Mouse (Mus musculus) cerebellum, postnatal 10 days (tissue): ENCODE results near the gene Lbh.

Experiments used
- DNase-seq, 2 experiments: peaks; one replicate each; pipeline ENCODE4 v3.0.0; 2021; ENCODE audit warnings: mixed read lengths in 2 of 2

The Lbh gene

DNA sequence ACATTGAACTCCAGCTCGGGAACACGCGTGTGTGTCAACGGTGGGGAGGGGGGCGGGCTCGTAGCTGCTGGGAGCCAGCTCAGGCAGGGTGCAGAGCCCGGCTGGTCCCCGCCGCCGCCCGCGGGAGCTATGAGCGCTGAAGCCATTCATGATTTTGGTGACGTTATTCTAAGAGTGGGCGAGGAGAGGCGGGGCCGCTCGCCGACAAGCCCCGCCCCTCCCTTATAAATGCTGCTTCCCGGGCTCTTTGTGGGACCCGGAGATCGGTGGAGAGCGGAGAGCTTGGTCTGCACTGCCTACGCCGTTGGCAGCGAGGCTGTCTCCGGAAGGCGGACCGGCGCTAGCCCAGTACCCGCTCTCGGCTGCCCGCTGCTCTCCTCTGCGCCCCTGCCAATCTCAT is at the start of gene Lbh:
Gene Lbh, plus strand, starts transcription at position 253 of the 400 bp plus-strand sequence.
- peak; percentile 98 for DNase-seq

DNA sequence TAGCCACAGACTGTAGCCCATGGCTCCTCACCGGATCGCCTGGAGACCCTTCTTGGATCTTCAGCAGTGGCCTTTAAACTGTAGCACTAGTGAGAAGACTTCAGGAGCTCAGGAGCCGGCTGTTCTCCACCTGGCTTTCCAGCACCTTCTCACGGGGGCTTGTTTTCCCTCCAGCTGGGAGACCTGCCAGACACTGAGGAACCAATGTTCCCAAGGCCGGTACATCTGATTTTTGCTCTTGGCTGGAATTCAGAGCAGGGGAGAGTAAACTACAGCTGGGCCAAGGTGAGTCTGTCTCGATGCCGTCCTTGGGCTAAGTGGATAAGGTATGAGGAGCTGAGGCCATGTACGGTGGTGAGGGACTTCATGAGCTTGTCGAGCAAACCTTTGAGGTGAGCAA is 39.1 kb upstream of the Lbh start:
- DNase-seq, result no peak

DNA sequence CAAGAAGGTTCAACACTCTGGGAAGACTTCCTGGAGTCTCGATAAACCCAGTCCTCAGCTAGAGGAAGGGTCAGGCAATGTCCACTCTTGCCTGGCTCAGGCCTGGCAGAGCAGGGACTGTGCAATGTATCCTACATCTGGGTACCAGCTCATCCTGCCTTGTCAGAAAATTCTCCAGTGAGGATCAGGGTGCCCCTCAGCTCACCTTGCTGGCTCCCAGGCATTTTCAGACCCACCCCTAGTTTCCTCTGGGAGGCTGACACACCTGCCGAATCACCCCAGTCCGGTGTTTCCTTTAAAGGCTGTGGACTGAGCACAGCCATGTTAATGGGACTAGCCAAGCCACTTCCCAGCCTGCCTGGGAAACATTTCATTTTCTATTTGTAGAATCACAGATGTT is 37.9 kb upstream of the Lbh start:
- DNase-seq, result no peak

DNA sequence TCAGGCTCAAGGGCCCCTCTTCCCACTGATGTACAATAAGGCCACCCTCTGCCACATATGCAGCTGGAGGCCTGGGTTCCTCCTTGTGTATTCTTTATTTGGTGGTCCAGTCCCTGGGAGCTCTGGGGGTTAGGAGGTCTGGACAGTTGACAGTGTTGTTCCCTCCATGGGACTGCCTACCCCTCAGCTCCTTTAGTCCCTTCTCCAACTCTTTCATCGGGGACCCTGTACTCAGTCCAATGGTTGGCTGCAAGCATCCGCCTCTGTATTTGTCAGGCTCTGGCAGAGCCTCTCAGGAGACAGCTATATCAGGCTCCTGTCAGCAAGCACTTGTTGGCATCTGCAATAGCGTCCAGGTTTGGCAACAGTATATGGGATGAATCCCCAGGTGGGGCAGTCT is 37.1 kb upstream of the Lbh start:
- no peak for DNase-seq

DNA sequence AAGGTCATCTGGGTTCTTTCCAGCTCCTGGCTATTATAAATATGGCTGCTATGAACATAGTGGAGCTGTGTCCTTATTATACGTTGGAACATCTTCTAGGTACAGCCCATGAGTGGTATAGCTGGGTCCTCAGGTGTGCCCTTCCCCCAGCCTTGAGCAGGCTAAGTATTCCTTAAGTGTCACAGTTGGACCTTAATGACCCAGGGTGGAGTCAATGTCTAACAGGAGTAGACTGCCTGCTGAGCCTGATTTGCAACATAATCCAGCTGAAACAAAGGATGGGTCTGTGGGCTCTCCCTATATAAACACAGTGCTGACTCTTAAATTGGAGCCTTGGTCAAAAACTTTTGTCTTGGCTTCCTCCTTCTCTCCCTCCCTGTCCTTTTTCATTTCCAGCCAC is 36.3 kb upstream of the Lbh start:
- no peak for DNase-seq

DNA sequence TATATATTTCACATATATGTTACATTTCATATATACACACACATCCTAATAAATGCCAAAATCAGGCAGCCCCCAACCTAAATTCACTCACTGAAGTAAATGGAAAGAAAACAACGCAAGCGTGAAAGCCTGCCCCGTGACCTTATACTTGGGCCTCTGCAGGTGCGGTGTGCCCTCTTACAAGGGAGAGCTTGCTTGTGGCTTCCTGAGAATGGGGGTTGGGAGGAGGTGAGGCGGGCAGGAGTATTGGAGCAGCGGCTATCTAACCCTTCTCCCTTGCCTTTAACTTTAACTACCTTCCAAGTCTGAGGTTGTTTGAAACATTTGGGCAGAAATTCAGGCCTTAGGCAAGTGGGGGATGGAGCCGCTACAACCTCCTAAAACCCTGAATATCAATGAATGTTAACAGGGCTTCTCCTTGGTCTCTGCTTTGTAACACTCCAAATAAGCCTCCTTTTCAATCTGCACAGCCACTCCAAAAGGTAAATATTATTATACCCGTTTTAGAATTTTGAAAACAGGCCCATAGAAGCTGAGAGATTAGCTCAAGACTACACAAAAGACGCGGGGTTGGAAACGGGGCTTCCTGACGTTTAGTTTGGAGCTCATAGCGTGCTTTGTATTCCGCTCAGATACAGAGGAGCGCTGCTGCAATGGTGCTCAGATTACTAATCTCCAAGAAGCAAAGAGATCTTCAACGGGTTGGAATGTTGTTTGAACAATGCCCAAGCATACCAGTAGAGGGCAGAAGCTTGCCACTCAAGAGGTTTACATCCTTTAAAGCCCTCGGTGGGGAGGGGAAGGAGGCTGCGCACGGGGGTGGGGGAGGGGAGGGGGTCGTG is 28.3 kb upstream of the Lbh start:
- peak; percentile 84 to 86 for DNase-seq

DNA sequence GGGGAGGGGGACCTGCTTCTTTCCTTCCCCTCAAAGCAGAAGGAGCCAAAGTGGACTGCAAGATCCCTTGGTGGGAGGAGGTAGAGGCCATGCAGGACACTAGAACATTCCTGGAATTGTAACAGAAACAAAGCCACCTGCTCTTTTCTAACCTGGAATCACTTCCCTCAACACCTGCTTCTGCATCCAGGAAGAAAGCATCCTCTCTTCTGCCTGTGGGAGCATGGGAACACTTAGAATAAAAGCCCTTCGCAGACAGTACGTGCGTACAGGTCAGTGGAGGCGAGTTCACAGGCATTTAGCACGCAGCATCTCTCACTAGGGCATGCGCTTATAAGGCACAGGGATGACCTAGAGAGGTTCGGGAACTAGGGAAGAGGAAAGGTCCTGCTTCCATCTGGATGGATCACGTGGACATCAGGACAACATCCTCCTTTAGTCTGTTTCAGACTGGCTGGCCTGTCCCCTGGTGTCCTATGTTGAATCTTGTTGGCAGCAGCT is 27.7 kb upstream of the Lbh start:
- DNase-seq, result no peak

DNA sequence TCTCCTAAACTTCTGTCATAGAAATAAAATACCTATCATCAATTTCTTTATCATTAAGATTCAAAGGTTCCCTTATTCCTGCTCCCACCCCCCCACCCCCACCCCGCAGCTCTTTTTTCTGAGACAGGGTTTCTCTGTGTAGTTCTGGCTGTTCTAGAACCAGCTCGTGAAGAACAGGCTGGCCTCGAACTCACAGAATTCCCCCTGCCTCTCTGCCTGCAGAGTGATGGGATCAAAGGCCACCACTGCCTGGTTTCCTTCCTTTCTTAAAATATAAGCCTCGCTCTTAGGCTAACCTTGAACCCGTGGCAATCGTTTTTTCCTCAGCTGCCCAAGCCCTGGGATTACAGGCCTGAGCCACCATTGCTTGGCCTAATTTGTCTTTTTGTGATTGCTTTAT is 26.5 kb upstream of the Lbh start:
- no peak for DNase-seq

DNA sequence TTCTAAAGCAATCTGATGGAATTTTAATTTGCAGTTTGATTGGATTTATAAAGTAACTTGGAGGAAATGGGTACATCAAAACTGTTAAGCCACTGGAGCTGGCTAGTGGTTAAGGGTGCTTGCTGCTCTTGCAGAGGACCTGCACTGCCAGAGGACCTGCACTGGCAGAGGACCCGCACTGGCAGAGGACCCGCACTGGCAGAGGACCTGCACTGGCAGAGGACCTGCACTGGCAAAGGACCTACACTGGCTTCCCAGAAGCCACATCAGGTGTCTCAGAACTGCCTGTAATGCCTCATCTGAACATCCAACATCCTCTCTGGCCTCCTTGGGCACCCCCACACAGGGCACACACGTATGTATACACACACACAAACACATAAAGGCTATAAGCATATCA is 22.6 kb upstream of the Lbh start:
- no peak for DNase-seq

DNA sequence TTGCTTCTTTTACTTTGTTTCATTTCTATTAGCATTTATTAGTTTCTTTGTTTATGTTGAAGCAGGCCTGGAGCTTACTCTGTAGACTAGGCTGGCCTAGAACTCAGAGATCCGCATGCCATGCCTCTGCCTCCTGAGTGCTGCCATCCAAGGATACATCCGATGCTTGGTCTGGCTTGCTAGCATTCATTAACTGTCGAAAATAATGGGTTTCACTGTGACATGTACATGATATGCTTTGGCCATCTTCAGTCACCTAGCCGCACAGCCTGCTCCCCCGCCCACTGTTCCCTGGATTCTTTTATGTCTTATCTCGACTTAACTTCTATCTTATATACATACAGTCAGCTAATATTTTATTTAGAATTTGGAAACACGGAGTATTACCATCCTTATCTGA is 21.0 kb upstream of the Lbh start:
- no peak for DNase-seq

DNA sequence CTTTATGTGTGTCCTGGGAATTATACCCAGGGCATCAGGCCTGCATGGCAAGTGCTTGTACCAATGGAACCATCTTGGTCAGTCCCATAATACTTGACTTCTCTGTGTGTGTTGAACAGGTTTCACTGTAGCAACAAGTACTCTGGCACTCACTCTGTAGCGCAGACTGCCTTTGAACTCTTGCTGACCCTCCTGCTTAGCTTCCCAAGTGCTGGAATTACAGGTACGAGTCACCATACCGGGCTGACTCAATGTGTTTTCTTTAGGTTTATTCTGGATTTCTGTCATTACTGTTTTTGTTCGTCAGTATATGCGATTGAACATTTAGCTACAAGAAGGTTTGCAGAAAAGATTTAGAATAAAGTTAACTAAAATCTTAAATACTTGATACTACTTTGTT is 20.1 kb upstream of the Lbh start:
- no peak for DNase-seq

DNA sequence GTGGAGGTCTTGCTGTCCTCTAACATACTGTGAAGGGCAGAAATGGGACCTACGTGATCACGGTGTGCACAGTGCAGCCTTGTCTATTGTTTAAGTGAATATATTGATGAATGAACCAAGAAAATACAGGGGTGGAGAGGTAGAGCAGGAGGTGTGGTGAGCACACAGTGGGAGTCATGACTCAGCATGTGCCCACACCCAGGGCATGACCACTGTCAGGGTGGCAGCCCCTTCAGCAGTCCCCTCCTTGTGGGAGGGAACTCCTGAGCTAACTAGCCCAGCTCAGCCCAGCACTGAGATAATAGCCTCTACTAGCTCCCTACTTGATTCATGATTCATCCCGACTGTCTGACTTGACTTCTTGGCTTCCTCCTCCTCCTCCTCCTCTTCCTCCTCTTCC is 19.3 kb upstream of the Lbh start:
- no peak for DNase-seq

DNA sequence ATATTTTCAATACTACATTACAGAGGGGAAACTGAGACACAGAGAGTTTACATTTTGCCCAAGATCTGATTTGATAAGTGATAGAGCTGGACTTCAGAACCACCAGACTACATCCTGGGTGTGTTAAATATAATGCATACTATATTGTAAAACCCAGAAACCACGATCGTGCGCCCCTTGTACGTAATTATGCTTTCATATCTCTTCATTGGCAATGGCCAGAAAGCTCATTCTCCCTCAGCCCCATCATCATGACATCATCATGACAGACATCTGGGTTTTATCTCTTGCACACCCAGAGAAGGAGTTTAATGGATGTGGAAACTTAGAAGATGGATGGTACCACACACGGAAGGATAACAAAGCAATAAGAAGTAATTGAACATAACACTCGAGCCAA is 17.1 kb upstream of the Lbh start:
- DNase-seq, result no peak

DNA sequence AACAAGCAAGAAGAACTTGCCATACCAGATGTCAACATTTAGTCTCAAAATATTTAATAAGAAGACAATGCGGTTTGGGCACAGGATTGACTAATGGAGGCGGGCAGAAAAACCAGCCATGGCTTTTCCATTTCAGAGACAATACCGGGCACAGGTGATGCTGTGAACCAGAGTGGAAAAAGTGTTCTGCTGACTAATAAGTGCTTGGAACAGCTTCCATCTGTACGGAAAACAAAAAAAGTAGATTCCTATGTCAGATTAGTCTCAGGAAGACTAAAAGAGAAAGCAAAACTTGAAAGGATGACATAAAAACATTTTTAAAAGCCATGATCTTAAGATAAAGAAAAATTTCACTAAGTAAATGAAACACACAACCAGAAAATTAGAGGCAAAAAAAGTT is 16.4 kb upstream of the Lbh start:
- DNase-seq, result no peak

DNA sequence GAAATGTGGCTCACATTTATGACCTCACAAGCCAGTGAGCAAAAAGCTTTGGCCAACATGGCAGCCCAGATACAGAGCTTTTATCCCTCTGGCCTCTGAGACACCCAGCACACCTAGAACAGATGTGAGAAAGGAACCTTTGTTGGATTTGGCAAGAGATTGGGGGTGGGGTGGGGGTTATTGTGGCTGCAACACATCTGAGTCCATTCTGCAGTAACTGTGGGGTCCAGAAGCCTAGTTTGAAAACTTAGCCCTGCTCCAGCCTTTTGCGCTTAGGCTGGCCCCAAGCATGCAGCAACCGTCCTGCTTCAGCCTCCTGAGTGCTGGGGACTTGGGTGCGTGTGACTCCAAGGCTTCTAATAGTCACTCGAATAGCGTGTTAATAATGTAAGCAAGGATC is 14.8 kb upstream of the Lbh start:
- DNase-seq, result no peak

DNA sequence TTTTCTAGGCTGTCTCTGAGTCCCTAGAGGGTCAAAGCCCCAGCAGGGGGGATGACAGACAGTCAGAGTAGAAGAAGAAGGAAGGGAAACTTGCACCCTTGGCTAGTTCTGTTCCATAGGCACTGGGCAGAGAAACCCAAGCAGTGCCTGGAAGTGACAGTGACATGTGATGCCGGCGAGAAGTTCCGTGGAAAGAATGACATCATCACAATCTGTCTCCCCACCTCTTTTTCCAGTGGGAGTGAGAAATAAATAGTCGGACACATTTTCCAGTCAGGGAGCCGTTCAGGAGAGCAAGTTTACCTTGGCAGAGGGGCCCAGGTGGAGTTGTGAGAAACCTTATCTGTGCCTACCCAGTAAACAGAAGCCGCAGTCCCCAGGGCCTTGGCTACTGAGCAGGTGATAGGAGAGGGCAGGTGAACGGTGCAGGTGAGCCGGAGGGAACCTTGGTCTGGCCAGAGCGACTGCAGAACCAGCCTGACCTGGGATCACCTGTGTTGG is 14.1 kb upstream of the Lbh start:
- DNase-seq, result no peak

DNA sequence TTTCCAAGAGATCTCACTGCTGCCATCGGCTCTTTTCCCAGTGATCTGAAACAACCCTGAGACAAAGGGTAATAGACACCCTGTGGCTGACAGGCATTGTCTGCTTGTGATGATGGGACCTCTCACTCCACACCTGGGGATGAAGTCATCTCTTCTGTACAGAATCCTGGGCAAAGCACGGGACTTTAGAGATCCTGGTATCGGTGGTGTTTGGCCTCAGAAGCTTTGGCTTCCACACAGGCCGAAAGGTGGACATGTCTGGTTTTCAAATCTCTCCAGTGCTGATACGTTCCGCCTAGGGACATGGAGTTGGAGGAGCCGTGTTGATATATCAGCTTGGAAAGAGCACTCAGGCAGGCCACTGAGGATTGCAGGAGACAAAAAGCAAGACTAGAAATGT is 13.2 kb upstream of the Lbh start:
- DNase-seq, result no peak

DNA sequence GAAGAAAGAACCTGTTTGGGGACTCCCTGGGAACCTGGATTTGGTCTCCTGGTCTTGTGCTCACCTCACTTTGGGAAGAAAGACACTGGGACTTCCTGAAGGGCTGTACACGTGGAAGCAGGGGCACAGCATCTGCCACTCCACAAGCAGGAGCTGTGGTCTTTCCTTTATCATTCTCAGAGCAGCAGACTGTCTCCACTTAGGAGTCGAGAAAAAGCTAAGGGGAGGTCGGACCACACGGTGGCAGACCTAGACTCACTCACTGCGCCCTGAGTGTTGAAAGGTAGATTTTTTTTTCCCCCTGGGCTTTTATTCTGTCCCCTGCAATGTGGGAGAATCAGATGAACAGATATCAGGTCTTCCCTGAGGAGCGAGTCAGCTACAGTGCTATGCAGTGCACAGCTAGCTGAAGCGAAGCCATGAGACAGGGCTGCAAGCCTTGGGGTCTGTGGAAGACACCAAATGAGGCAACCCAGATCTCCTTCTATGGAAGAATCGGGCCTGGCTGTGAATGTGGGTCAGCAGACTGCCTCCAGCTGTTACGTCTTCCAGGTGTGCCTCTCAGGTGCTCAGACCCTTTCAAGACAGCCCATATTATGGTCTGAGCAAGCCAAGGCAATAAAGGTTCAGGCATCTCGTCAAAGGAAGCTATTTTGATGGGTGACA is 11.7 kb upstream of the Lbh start:
- no peak for DNase-seq

DNA sequence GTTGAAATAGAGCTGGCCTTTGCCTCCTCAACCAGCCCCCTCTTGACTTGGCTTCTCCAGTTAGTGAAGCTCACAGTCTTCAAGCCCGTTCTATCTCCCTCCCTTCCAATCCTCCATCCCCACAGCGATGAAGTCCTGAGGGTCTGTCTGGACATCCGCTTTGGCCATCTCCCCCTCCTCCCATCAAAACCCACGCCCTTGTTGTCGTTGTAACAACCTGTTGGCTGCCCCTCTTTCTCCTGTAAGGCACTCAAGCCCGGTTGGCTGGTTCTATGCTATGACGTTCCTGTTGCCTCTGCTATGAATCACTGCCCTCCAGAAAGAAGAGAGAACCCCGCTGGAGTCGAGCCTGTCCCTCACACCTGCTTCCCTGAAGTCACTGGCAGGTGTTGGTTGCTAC is 10.9 kb upstream of the Lbh start:
- DNase-seq, result no peak

DNA sequence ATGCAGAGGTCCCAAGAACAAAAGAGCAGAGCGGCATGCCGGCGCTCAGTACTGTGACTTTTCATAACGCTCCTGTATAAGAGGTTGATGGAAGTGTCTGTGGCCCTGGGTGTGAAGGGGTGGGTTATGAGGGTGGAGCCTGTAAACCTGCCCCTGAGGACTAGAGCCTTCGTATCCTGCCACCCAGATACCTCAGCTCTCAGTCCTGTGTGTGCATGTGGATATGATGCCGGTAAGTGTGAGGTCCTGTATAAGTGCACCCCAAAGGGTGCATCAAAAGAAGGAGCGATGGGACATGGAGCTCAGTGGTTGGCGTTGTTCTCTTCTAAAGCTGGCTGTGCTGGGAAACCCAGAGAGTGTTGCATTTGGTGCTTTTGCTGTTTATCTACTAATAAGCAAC is 10.3 kb upstream of the Lbh start:
- no peak for DNase-seq

DNA sequence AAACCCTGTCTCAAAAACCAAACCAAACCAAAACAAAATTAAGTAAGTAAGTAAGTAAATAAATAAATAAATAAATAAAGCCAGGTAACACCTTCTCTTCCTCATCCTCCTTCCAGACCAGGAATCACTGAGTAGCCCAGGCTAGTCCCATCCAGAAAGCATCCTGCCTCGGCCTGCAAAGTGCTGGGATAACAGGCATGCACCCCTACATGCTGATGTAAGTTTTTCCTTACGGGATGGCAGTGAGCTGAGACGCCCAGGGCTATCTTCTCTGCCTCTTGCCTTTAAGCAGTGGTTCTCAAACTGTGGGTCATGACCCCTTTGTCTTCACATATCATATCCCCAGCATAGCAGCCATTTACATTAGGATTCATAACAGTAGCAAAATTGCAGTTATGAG is 9.5 kb upstream of the Lbh start:
- DNase-seq, result no peak

DNA sequence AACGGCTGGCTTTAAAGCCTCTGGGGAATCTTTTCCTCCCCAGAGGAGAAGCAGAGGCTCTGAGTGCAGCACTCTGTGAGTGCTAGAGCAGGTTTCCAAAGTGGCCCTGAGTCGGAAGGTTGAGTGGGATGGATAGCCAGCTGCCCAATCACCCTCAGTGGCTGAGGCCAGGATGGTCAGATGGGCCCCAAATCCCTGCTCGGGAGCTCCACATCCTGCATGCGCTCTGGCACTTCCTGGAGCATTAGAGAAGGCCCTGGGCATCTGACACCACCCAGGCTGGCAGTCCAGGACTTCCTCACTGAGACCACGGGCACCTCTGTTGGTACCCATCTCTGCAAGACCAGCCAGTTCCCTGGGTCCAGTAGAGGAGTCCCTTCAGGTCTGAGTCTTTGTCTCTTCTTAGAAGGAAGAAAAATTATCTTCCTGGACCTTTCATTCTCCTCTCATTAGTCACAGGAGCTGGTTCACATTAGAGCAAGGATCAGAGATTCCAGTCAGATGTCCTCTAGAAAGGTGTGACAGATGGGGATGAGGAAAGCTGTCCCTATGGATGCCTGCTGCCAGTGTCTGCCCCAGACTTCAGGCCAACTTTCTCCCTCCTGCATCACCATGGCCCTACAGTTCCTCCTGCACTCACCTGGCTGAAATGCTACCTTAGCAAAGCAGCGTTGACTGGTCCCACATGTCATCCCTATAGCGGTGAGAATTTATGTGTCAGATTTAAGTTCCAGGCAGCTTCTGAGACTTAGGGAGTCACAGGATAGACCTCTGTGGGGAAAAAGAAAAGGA is 8.8 kb upstream of the Lbh start:
- no peak for DNase-seq

DNA sequence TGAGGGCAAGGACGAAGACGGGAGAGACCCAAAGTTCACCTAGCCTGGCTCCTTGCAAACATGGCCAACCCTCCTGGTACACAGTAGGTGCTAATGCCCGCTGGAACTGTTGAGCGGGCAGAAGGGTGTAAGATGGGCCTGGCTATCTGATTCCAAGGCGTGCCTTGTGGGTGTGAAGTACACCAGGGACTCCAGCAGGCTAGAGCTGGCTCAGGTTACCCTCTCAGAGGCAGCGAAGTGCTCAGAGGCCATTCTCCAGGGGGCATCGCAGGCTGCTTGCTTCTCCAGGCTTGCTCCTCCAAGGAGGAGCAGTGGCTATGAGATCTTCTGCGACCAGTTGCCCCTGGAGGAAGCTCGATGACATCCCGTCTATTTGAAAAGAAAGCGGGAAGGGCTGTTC is 6.8 kb upstream of the Lbh start:
- DNase-seq, result no peak

DNA sequence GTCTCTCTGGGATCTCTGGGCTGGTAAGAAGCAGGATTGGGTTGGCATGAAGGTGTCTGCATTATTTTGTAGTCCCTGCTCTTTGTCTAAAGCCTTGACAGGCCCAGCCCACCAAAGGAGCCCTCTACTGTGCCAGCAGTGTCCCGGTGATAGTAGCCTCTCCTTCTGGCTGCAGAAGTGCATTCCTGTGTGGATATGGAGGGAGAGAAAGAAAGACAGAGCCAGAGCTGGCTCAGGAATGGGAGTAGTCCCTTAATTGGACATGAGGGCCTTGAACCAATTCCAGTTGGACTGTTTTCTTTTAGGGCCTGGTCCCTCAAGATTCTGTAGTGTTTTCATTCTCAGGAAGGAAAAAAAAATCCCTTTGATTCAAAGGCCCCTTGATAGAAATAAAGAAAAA is 6.4 kb upstream of the Lbh start:
- DNase-seq, result no peak
